Mouse (Mus musculus) MEL (cell line): ENCODE data around the gene Psors1c2.

Source experiments
- CTCF ChIP-seq, 3 experiments: IDR thresholded peaks in 2 of 3; conservative IDR thresholded peaks in 1 of 3; 2 replicates each; pipeline ENCODE4 v1.5.1; 2011 to 2012; ENCODE audit warnings: low read length in 3 of 3, low read depth in 2 of 3, mild to moderate bottlenecking in 2 of 3, improper control_type of control experiment in 1 of 3, inconsistent platforms in 1 of 3, mixed read lengths in 1 of 3, moderate library complexity in 1 of 3; ENCODE audit not compliant: control insufficient read depth in 1 of 3, insufficient read depth in 1 of 3, poor library complexity in 1 of 3, severe bottlenecking in 1 of 3
- EP300 ChIP-seq, 2 experiments: IDR thresholded peaks; 2 replicates each; pipeline ENCODE4 v1.6.1; 2011; ENCODE audit warnings: improper control_type of control experiment in 2 of 2, low read length in 2 of 2, low read depth in 1 of 2, mild to moderate bottlenecking in 1 of 2
- MAZ ChIP-seq: IDR thresholded peaks from 2 replicates; pipeline ENCODE4 v1.6.1; 2012; ENCODE audit warnings: low read depth, mild to moderate bottlenecking, inconsistent platforms, low read length, improper control_type of control experiment
- POLR2AphosphoS5 ChIP-seq: IDR thresholded peaks from 2 replicates; pipeline ENCODE4 v1.6.1; 2012; ENCODE audit warnings: low read depth, borderline replicate concordance, mild to moderate bottlenecking, inconsistent platforms, low read length, moderate library complexity, mixed read lengths
- ZMIZ1 ChIP-seq: IDR thresholded peaks from 2 replicates; pipeline ENCODE4 v1.6.1; 2012; ENCODE audit warnings: low read depth, mild to moderate bottlenecking, inconsistent platforms, low read length, improper control_type of control experiment, moderate library complexity

GRCm38 (mm10) chr17:35486726-35487125 is 46.3 kb upstream of the Psors1c2 start:
- TF ChIP-seq MAZ (no peak), ZMIZ1 (no peak), CTCF (IDR thresholded peaks at IDR 0.05 in 2 of 3, conservative IDR thresholded peaks at IDR 0.05 in 1 of 3; ENCODE audit: control insufficient read depth in 1 of 3, insufficient read depth in 1 of 3, low read depth in 2 of 3, low read length in 3 of 3, poor library complexity in 1 of 3, severe bottlenecking in 1 of 3) (no peak), POLR2AphosphoS5 (no peak), EP300 (IDR thresholded peaks at IDR 0.05; ENCODE audit: low read depth in 1 of 2, low read length in 2 of 2) (no peak)
